Mouse (Mus musculus): ENCODE results near the gene Pcnx2. TPM values are rescaled to one million over a fixed set of nuclear protein-coding genes. Genes with fewer than 3 reads are reported as not detected.

The Pcnx2 gene
- total RNA-seq, 2 experiments from 2014 or later, result 0.50 to 0.80 TPM

- peak in 1 of 2 experiments; percentile 12 for DNase-seq
Measured at GRCm38 (mm10) chr8:125757106-125757496, 141.0 kb downstream of the Pcnx2 start.

DNA sequence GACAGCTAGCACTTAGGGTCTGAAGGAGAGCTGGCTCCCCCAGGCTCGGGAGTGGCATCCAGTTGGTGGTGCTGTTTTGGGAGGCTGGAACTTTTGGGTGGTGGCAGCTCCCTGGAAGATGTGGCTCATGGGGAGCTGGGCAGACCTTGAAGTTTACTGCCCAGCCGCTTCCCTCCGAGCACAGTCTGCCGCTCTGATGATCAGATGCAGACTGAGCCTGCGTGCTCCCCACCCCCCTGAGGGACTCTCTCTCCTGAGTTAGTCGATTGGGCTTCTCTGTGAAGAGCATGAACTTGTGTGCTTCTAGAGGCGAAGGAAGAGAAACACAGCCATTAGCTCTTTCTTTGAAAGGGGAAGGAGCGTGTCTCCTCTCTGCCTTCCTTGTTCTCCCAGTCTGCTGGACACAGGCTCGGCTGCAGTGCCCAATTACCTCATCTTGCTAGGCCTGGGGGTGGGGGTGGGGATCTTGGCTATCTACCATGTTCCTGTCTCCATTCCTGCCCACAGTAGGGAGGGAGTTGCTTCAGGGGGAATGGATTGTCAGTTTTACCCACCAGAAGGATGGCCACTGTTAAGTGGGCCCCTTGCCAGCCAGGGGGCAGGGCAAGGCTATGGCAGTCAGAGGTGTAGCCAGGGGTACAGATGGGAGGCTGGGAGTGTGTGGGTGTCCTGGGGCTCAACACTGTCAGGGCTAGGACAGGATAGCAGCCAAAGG lies 141.6 kb downstream of the Pcnx2 start:
- peak; percentile 16 to 20 for DNase-seq

- peak; percentile 25 to 53 for DNase-seq
Measured at GRCm38 (mm10) chr8:125755896-125756295, 142.2 kb downstream of the Pcnx2 start.

DNA sequence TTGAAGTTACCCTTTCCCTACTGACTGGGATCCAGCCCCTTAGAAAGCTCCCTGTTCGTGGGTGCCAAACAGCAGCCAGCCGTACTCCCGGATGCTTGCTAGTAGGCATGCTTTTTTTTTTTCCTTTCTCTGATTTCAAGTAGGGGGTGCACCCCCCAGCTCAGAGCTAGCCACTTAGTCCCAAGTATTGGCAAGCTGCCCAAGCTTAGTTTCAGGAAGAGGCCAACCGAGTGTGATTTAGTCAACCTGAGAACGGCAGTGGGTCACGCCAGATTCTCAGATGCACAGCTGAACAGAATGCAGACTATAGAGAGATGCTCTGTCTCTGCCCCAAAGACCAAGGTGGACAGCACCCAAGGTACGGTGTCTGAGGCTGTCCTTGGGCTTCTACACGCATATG lies 147.3 kb downstream of the Pcnx2 start:
- DNase-seq, result no peak

GRCm38 (mm10) chr8:125747390-125747789 lies 150.7 kb downstream of the Pcnx2 start:
- DNase-seq, result peak in 1 of 2 experiments; percentile 16

DNA sequence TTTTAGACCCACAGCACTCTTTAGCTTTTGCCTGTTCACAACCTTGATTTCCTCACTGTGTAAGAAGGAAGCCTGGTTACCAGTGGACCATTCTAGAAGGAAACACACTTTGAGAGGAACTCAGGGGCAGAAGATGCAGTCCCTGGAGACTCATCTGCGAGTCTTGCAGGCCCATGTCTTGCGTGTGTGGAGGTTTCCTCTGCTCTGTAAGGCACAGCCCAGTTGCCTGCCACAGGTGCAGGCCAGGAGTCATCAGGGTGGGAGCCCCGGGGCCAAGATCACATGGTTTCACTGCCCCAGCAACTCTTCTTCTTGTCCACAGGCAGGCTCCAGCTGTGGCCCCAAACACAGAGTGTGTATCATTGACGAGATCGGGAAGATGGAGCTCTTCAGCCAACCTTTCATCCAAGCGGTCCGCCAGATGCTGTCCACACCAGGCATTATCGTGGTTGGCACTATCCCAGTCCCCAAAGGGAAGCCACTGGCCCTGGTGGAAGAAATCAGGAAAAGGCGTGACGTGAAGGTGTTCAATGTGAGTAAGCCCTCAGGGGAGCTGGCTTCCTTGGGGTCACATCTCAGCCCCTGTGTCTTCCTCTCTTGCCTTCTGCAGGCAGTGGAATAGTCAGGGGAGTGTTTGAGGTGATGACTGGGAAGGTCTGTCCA lies 153.1 kb downstream of the Pcnx2 start:
- DNase-seq, result peak in 1 of 2 experiments; percentile 14

- no peak for DNase-seq
Measured at GRCm38 (mm10) chr8:125742406-125742805, 155.7 kb downstream of the Pcnx2 start.

GRCm38 (mm10) chr8:125741855-125742254 lies 156.3 kb downstream of the Pcnx2 start:
- no peak for DNase-seq

DNA sequence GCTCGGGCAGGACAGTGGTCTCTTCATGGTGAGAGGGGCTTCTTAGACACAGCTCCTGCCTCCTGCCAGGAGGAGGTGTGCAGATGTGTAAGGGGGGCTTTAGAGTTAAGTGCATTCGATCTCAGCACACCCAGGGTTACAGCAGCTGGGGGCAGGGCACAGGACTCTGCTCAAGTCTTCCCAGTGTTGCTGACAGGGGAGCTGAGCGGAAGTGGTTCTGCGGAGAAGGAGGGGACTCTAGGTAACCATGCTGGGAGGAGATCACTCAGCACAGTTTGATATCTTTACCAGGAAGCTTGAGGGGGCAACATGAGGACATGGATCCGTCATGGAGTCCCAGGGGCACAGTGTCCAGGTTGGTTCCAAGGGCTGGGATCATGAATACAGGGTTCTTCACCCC lies 156.7 kb downstream of the Pcnx2 start:
- no peak for DNase-seq

DNA sequence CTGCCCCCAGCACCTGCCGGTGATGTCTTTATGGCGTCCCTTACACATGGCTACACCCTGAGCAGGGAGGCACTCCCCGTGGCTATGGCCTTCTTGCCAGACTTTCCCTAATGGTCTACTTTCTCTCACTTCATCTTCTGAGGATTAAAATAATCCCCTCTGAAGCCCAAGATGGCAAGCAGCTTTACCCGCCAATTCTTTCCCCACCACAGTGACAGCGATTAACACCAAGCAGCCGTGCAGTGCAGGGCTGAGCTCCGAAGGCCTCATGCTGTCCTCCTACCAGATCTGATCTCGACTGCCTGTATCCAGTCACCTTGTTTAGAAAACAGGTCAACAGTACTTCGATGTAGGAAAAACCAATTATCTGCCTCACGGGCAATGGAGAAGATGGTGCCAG lies 157.5 kb downstream of the Pcnx2 start:
- no peak for DNase-seq

GRCm38 (mm10) chr8:125738956-125739355 lies 159.2 kb downstream of the Pcnx2 start:
- no peak for DNase-seq

DNA sequence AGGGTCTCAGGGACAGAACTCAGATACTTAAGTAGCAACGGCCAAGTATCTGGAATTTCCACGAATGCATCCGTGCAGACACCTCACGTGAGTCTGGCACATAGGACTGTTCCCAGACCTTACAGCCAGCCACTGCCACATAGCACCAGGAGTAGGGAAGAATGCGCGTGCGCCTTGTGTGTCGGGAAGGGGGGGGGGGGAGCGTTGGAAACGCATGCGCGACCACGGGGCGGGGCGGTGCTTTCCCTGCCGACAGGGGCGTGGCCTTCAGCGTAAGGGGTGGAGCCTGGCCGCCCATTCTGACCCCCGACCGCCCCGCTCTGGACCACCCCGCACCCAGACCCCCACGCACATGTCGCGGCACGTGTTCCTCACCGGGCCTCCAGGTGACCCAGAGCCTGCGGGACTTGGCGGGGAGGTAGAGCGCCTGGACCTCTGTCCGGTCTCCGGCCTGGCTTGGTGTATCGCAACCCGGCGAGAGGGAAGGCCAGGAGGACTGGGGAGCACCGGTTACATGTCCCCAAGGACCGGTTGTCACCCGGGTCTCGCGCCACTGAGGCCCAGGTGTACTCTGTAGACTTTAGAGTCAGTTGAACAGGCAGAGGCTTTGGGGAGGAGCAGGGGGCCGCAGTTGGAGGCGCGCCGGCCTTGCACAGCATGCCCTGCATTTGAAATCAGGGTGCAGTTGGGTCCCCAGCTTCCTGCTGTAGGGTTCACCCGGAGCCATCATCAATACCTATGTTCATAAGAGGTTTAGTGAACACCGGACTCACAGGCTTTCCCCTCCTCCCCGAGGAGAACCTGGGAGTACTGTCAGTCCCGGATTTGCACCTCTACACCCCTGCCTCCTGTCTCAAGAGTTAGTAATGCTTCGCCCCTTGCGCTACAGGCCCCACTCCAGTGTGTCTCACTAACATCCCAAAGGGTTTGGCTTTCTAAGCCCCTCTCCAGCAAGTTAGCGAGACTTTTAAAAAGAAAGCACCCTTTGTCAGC lies 163.9 kb downstream of the Pcnx2 start:
- DNase-seq, result peak; percentile 88 to 93

DNA sequence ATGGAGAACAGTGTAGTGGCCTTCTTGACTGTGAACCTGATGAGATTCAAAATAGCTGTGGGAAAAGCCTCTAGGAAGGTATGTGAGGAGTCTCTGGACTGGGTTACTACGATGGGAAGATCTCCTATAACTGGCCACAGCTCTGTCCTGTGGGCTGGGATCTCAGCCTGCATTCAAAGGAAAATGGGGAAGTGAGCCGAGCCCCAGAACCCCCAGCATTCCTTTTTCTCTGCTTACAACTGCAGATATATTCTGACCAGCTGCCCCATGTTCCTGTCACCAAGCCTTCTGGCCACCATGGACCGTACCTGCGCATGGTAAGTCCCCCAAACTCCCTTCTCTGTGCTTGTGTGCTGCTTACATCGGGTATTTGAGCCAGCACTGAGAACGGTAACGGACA lies 168.4 kb downstream of the Pcnx2 start, which contains the start of gene Ntpcr:
Ntpcr (plus strand) TSS at position 218 of the 400 bp plus-strand sequence.
- no peak for DNase-seq

GRCm38 (mm10) chr8:125727797-125728196 lies 170.3 kb downstream of the Pcnx2 start:
- DNase-seq, result no peak

GRCm38 (mm10) chr8:125726986-125727385 lies 171.1 kb downstream of the Pcnx2 start:
- DNase-seq, result no peak

DNA sequence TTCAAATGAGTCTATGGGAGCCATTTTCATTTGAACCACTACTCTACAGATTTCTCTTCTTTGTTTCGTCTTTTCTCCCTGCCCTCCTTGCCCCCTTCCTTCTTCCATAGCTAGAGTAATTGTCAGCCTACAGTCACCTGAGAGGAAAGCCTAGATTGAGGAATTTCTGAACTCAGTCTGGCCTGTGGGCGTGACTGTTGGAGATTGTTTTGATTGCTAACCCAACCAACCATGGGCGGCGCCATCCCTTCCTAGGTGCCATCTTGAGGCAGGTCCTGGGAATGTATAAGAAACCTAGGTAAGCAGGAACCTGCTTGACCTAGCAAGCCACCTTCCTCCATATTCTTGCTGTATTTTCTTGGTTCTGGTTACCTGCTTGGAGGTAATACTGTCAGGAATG lies 172.0 kb downstream of the Pcnx2 start:
- DNase-seq, result no peak

- DNase-seq, result peak in 1 of 2 experiments; percentile 57
Measured at GRCm38 (mm10) chr8:125725037-125725820, 172.9 kb downstream of the Pcnx2 start.

DNA sequence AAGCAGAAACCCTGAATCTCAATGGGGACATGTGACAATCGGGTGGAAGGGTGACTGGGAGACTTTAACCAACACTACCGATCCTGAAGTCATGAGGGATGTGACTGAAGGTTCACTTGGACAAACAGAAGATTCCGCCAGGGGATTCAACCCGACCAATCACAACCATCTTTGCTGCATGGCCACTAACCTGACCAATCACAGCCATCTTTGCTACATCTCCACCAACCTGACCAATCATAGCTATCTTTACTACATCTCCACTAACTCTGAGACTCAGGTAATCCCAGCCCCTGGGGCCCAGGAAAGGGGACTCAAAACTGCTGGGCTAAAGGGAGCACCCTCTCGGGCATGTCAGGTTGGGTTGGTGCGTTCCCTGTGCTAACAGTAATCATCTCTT lies 174.7 kb downstream of the Pcnx2 start:
- DNase-seq, result no peak

GRCm38 (mm10) chr8:125722675-125723074 lies 175.4 kb downstream of the Pcnx2 start:
- peak; percentile 68 to 79 for DNase-seq

DNA sequence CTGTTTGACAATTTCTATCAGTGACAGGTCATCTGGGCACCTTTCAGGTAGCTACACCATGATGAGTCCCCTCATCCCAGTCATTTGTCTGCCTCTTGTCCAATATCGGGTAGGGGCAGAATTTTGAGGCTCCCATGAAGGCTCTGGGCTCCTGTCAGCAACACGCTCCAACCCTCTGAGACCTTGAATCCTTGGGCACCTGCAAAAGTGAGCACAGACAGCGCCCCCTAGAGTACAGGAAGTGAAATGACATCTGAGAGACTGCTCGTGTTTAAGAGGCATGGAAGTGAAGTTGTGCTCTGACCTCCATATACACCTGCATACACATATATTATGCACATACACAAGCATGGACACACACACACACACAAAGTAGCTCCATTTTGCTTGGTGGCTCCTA lies 179.2 kb downstream of the Pcnx2 start:
- DNase-seq, result no peak

DNA sequence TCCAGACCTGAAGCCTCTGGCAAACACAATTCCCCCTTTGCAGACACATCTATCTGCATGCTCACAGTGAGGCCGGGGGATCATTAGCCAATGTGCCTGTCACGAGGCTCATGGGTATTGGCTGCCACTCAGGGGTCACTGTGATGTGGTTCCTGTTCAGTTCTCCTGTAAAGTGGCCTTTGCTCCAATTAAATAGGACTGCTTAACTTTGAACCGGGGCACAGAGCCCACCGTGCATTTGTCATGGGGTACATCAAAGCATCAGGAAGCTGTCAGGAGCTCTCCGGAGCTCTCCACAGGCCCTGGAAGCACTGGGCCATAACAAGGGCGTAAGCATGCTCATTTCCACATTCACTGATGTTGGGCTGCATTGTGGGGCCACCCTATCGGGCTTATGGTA lies 181.5 kb downstream of the Pcnx2 start:
- DNase-seq, result no peak

DNA sequence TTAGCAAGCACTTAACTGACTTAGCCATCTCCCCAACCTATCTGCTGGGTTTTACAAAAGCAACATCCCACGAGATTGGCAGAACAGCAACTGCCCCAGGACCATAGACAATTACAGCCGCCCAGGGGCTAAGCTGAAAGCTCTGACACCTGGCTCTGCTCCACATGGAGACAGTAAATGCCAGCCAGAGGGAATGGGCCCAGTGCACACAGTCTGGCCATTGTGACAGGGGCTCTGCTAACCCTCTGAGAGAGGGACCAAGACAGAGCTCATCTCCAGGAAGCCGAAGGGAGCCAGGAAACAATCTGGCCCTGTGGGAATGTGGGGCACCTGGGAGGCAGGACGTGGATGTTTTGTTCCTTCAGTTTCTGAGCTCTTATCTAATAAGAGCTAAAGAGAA lies 181.9 kb downstream of the Pcnx2 start:
- DNase-seq, result no peak

All from heart, adult 18-20 months (tissue).